Mouse (Mus musculus): ENCODE data around the gene Kmt2c.

GRCm38 (mm10) chr5:25517550-25517949, 19.0 kb upstream of the Kmt2c start:
- TF ChIP-seq POLR2A (IDR thresholded peaks at IDR 0.05; ENCODE audit: low read depth, low read length) (no peak), CTCF (IDR thresholded peaks at IDR 0.05; ENCODE audit: extremely low read depth, insufficient read length, insufficient replicate concordance, low read depth, low read length) (no peak)

All from small intestine, adult 2 months (tissue).